Mouse (Mus musculus) heart, postnatal 0 days (tissue): ENCODE data around the gene Plcb4.

Experiments used
- CTCF ChIP-seq: IDR thresholded peaks from 2 replicates; pipeline ENCODE4 v1.5.1; 2016; ENCODE audit warnings: antibody characterized with exemption, control low read depth, low read depth
- EP300 ChIP-seq: IDR thresholded peaks from 2 replicates; pipeline ENCODE4 v1.6.1; 2016; ENCODE audit warnings: antibody characterized with exemption, low read depth

- TF ChIP-seq CTCF (no peak), EP300 (no peak)
Observed at GRCm38 (mm10) chr2:135800385-135800784, 141.6 kb downstream of the Plcb4 start.
